Mouse (Mus musculus): ENCODE data around the gene Blm. TPM values are rescaled to one million over a fixed set of nuclear protein-coding genes. Genes with fewer than 3 reads are reported as not detected.

Blm gene
- polyA plus RNA-seq (2014; fragmentation: Nextera tagmentation; extraction: Ambion mirVana), result 9.5 and 11.3 TPM in 2 replicates

DNA sequence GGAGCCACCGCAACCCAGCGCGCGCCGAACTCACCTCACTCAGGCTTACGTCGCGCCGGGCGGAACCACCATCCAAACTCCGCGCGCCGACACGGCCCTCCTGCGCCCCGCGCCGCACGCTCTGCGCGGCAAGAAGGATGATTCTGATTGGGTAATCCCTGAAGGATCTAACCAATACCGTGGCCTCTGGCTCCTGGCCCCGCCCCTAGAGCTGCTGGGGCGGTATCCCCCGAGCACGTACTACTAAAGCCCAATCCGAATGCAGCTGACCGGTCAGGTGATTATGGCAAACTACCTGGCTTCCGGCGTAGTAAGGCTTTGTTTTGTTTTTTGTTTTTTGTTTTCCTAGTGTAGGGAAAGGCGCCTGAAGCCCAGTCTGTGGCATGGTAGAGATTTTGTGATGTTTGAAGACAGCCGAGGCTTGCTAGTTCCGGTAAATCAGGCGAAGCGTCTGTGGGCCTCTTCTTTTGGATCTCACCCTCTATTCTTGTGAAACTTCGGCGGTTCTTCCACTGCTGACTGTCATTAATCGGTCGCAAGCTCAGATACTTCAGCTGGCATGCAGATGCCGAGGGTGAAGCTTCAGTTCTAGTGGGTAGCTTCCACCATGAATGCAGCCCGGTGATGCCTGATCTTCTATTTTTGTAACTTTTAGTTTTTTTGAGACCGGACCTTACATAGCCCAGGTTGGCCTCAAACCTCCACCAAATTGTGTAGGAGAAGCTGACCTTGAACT lies at the start of gene Blm:
Gene Blm, minus strand, starts transcription at position 111 of the 736 bp plus-strand sequence.
- Histone ChIP-seq H3K4me1 (replicated peaks; ENCODE audit: control insufficient read depth, insufficient read depth, low read length) (peaks cover 9% of the 10 kb centered on the region; the same call in 1 of the 2 replicates), H3K27me3 (ENCODE audit: control insufficient read depth, insufficient read depth, low read length) (no peaks in the 10 kb centered on the region), H3K4me3 (replicated peaks; ENCODE audit: low read length) (peak within 1 kb of the TSS; percentile 64), H3K27ac (peak within 1 kb of the TSS; percentile 84), H3K4me2 (replicated peaks) (peak within 1 kb of the TSS; percentile 70), H3K9me3 (ENCODE audit: control insufficient read depth, low read length) (no peaks in the 10 kb centered on the region), H3K36me3 (replicated peaks; ENCODE audit: control insufficient read depth, insufficient read depth) (no peaks in the 10 kb centered on the region), H3K9ac (peak within 1 kb of the TSS; percentile 68)
- under 1% methylated on average over 43 of the region's 43 CpGs for WGBS
- peak; percentile 98 for DNase-seq (ENCODE audit: low spot score)
- ATAC-seq (ENCODE audit: low FRiP score), result peak; percentile 100

DNA sequence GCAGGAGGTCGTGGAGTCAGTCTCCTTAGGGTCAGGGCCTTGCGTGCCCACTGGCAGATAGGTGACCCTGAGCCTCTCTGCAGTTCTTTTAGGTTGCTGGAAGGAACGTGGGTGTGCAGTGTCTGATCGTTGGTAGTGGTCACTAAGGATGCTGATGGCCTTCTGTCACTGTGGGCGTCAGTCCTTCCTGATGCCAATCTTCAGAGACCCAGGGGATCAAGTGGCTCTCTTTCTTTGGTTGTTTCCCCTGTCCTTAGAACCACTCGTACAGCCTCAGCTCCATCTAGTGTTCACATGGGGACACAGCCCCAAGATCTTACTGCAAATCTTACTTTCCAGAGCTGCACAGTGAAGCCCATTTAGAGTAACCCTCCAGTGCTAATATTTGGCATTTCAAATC lies 49.1 kb upstream of the Blm start:
- peak; percentile 76 for DNase-seq (ENCODE audit: low spot score)
- H3K27me3 ChIP-seq (ENCODE audit: control insufficient read depth, insufficient read depth, low read length), result no peaks in the 10 kb centered on the region
- no peak overlapping the region for H3K9ac ChIP-seq
- no peak overlapping the region for H3K4me3 ChIP-seq (replicated peaks; ENCODE audit: low read length)
- peak; percentile 69 for ATAC-seq (ENCODE audit: low FRiP score)
- 41% methylated on average over 6 of the region's 6 CpGs for WGBS
- H3K27ac ChIP-seq, result no peak overlapping the region
- H3K9me3 ChIP-seq (ENCODE audit: control insufficient read depth, low read length), result no peaks in the 10 kb centered on the region
- no peak overlapping the region for H3K4me2 ChIP-seq (replicated peaks)
- peaks cover 8% of the 10 kb centered on the region for H3K36me3 ChIP-seq (replicated peaks; ENCODE audit: control insufficient read depth, insufficient read depth)
- no peaks in the 10 kb centered on the region; the same call in 1 of the 2 replicates for H3K4me1 ChIP-seq (replicated peaks; ENCODE audit: control insufficient read depth, insufficient read depth, low read length)

DNA sequence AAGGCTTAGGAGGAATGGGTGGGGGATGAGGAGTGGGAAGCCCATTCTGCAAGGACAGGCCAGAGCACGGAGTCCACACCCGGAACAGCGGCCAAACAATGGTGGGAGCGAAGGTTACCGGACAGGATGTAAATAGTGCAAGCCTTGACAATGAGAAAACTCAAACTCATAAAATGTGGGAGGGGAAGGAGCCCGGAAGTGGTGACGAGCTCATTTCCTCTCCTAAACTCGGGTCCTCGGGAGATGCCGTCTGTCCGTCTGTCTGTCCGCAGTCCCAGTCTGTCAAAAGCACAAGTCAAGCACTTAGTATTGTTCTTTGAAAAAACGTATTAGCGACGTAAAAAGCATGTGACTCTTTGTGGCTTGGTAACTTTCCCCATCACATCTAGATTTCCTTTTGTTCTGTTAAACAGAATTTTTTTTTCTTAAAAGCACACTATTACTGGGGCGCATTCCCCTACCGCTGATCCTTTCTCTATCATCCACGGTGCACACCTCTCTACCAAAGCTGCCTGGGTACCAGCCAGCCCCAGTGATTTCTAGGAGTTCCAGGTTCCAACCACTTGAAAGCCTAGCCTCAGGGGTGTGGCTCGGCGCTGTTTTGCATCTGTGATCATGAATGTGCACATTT lies 48.0 kb upstream of the Blm start:
- no peak overlapping the region for H3K9ac ChIP-seq
- DNase-seq (ENCODE audit: low spot score) (no peak), ATAC-seq (ENCODE audit: low FRiP score) (no peak)
- no peaks in the 10 kb centered on the region for H3K9me3 ChIP-seq (ENCODE audit: control insufficient read depth, low read length)
- H3K27ac ChIP-seq, result no peak overlapping the region
- no peak overlapping the region for H3K4me2 ChIP-seq (replicated peaks)
- 62% methylated on average over 20 of the region's 20 CpGs for WGBS
- no peaks in the 10 kb centered on the region; the same call in 1 of the 2 replicates for H3K4me1 ChIP-seq (replicated peaks; ENCODE audit: control insufficient read depth, insufficient read depth, low read length)
- no peaks in the 10 kb centered on the region for H3K27me3 ChIP-seq (ENCODE audit: control insufficient read depth, insufficient read depth, low read length)
- H3K36me3 ChIP-seq (replicated peaks; ENCODE audit: control insufficient read depth, insufficient read depth), result no peaks in the 10 kb centered on the region
- no peak overlapping the region for H3K4me3 ChIP-seq (replicated peaks; ENCODE audit: low read length)

DNA sequence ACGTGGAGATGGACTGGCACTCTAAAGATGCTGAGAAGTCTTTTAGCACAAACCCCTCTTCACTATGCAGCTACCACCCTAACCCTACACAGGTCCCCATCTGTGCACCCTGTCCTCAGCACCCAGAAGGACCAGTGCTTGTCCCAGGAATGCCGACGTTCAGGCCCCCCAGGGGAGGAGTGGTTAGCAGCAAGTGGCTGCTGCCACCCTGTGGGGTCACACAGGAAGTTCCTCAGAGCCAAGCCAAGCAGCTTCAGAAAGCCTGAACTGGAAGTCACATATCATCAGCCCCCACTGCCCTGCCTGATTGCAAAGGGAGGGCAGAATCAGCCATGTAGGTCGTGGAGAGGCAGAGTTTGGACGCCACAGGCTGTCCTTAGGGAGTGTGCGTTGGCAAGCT lies 45.4 kb upstream of the Blm start:
- Histone ChIP-seq H3K27ac (no peak overlapping the region), H3K4me3 (replicated peaks; ENCODE audit: low read length) (no peak overlapping the region), H3K36me3 (replicated peaks; ENCODE audit: control insufficient read depth, insufficient read depth) (no peaks in the 10 kb centered on the region), H3K9me3 (ENCODE audit: control insufficient read depth, low read length) (no peaks in the 10 kb centered on the region), H3K27me3 (ENCODE audit: control insufficient read depth, insufficient read depth, low read length) (no peaks in the 10 kb centered on the region), H3K9ac (no peak overlapping the region), H3K4me2 (replicated peaks) (no peak overlapping the region), H3K4me1 (replicated peaks; ENCODE audit: control insufficient read depth, insufficient read depth, low read length) (no peaks in the 10 kb centered on the region)
- 33% methylated on average over 6 of the region's 6 CpGs for WGBS
- ATAC-seq (ENCODE audit: low FRiP score) (no peak), DNase-seq (ENCODE audit: low spot score) (no peak)

DNA sequence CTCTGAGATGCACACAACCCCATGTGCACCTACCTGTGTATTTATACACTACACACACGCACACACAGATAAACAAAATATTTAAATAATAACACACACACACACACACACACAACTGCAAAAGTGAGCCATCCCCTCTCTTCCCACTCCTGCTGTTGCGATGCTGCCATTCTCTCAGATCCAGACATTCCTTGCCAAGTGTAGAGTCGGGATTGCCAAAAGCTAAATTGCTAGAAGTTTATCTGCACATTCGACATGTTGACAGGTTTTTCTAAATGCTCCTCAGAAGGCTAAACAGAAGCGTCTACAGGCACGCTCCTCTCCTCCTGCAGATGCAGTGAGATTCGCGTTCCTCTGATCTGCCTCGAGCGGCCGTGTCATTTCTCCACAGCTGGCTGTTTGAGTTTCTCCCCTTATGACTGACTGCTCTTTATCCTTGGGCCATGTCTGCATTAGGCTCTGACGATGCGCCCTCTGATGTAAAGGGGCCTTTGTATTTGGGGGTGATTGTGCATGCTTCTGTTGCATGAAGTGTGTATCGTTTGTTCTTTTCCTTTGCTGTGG lies 42.6 kb upstream of the Blm start:
- Histone ChIP-seq H3K4me2 (replicated peaks) (no peak overlapping the region), H3K36me3 (replicated peaks; ENCODE audit: control insufficient read depth, insufficient read depth) (no peaks in the 10 kb centered on the region), H3K4me1 (replicated peaks; ENCODE audit: control insufficient read depth, insufficient read depth, low read length) (no peaks in the 10 kb centered on the region), H3K9me3 (ENCODE audit: control insufficient read depth, low read length) (no peaks in the 10 kb centered on the region), H3K27me3 (ENCODE audit: control insufficient read depth, insufficient read depth, low read length) (no peaks in the 10 kb centered on the region), H3K4me3 (replicated peaks; ENCODE audit: low read length) (no peak overlapping the region), H3K9ac (no peak overlapping the region), H3K27ac (no peak overlapping the region)
- DNase-seq (ENCODE audit: low spot score) (no peak), ATAC-seq (ENCODE audit: low FRiP score) (no peak)
- 73% methylated on average over 14 of the region's 14 CpGs for WGBS

DNA sequence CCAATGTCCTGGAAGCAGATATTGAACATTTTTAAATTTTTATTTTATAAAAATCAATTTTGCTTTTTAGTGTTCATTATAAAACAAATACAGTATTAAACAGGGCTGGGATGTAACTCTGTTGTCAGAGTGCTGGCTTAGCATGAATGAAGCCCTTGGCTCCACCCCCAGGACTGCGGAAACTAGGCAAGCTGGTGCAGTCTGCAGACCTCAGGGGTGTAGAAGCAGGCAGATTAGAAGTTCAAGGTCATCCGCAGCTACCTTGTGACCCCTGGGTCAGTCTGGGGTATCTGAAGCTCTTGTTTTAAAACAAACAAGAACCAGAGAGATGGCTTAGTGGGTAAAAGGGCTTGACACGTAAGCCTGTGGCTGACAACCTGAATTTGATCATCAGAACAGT lies 41.7 kb upstream of the Blm start:
- H3K9ac ChIP-seq, result no peak overlapping the region
- ATAC-seq (ENCODE audit: low FRiP score) (no peak), DNase-seq (ENCODE audit: low spot score) (no peak)
- H3K36me3 ChIP-seq (replicated peaks; ENCODE audit: control insufficient read depth, insufficient read depth), result no peaks in the 10 kb centered on the region
- no peaks in the 10 kb centered on the region for H3K27me3 ChIP-seq (ENCODE audit: control insufficient read depth, insufficient read depth, low read length)
- H3K4me1 ChIP-seq (replicated peaks; ENCODE audit: control insufficient read depth, insufficient read depth, low read length), result no peaks in the 10 kb centered on the region
- WGBS, result 80% methylated on average over 3 of the region's 3 CpGs
- no peak overlapping the region for H3K27ac ChIP-seq
- no peak overlapping the region for H3K4me3 ChIP-seq (replicated peaks; ENCODE audit: low read length)
- H3K9me3 ChIP-seq (ENCODE audit: control insufficient read depth, low read length), result no peaks in the 10 kb centered on the region
- no peak overlapping the region for H3K4me2 ChIP-seq (replicated peaks)

DNA sequence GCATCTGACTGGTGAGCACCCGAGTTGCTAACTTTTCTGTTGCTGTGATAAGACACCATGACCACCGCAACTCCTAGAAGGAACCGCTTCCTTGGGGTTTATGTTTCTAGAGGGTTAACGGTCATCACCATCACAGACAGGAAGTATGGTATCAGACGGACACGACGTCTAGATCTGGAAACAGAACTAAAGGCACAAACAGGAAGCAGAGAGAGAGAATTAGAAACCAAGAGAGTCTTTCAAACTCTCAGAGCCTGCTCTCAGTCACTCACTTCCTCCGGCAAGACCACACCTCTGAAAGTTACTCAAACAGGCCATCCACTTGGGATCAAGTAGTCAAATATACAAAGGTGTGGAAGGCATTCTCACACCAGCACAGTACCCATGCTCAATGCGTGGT lies 40.8 kb upstream of the Blm start:
- Histone ChIP-seq H3K4me2 (replicated peaks) (no peak overlapping the region), H3K4me3 (replicated peaks; ENCODE audit: low read length) (no peak overlapping the region), H3K9me3 (ENCODE audit: control insufficient read depth, low read length) (no peaks in the 10 kb centered on the region), H3K36me3 (replicated peaks; ENCODE audit: control insufficient read depth, insufficient read depth) (no peaks in the 10 kb centered on the region), H3K9ac (no peak overlapping the region), H3K4me1 (replicated peaks; ENCODE audit: control insufficient read depth, insufficient read depth, low read length) (no peaks in the 10 kb centered on the region), H3K27ac (no peak overlapping the region), H3K27me3 (ENCODE audit: control insufficient read depth, insufficient read depth, low read length) (no peaks in the 10 kb centered on the region)
- ATAC-seq (ENCODE audit: low FRiP score) (no peak), DNase-seq (ENCODE audit: low spot score) (no peak)
- 86% methylated on average over 9 of the region's 9 CpGs for WGBS

DNA sequence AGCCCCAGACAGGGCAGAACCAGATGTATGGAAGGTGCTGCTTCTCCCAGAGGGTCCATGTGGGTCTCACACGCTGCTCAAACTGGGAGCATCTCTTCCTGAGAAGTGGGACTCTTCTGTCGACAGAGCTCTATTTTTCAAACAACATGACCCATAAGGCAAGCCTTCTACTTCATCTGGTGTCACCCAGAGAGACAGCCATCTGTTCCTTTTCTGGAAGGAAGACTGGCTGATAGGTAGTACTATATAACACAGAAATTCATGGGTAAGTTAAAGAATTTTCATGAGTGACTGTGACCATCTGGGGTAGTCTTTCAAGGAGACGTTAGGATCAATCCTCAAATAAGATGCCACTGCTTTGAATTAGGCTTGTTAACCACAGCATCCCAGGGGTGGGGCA lies 38.2 kb upstream of the Blm start:
- no peaks in the 10 kb centered on the region for H3K27me3 ChIP-seq (ENCODE audit: control insufficient read depth, insufficient read depth, low read length)
- ATAC-seq (ENCODE audit: low FRiP score), result no peak
- no peak for DNase-seq (ENCODE audit: low spot score)
- 77% methylated on average over 3 of the region's 3 CpGs for WGBS
- no peak overlapping the region for H3K4me2 ChIP-seq (replicated peaks)
- H3K27ac ChIP-seq, result no peak overlapping the region
- H3K36me3 ChIP-seq (replicated peaks; ENCODE audit: control insufficient read depth, insufficient read depth), result no peaks in the 10 kb centered on the region
- H3K9ac ChIP-seq, result no peak overlapping the region
- no peaks in the 10 kb centered on the region for H3K4me1 ChIP-seq (replicated peaks; ENCODE audit: control insufficient read depth, insufficient read depth, low read length)
- no peak overlapping the region for H3K4me3 ChIP-seq (replicated peaks; ENCODE audit: low read length)
- H3K9me3 ChIP-seq (ENCODE audit: control insufficient read depth, low read length), result no peaks in the 10 kb centered on the region

DNA sequence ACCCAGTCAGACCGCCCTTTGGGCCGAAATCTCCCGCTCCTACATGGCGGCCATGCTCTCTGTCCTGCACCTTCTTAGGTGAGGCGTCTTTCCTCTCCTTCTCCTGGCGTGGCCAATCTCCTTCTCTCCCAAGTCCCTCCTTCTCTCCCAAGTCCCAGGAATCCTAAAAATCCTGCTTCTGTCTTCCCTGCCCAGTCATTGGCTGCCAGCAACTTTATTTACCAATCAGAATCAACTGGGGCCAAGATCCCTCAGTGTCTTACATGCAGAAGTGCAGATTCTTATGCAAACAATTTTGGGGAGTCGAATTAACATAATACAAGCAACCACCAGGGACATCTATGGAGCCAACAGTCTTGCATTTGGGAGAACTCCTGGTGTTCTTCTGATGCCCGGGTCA lies 33.1 kb upstream of the Blm start:
- Histone ChIP-seq H3K4me3 (replicated peaks; ENCODE audit: low read length) (no peak overlapping the region), H3K9ac (no peak overlapping the region), H3K4me2 (replicated peaks) (no peak overlapping the region), H3K36me3 (replicated peaks; ENCODE audit: control insufficient read depth, insufficient read depth) (no peaks in the 10 kb centered on the region), H3K27me3 (ENCODE audit: control insufficient read depth, insufficient read depth, low read length) (no peaks in the 10 kb centered on the region), H3K4me1 (replicated peaks; ENCODE audit: control insufficient read depth, insufficient read depth, low read length) (no peaks in the 10 kb centered on the region), H3K9me3 (ENCODE audit: control insufficient read depth, low read length) (no peaks in the 10 kb centered on the region), H3K27ac (no peak overlapping the region)
- WGBS, result 85% methylated on average over 8 of the region's 8 CpGs
- ATAC-seq (ENCODE audit: low FRiP score) (no peak), DNase-seq (ENCODE audit: low spot score) (no peak)

Measured in hindbrain, embryonic 14.5 days (tissue).